Mouse (Mus musculus): ENCODE results near the gene Gtf2h5.

- TF ChIP-seq TCF12 (IDR thresholded peaks at IDR 0.05; ENCODE audit: insufficient read depth, poor library complexity, severe bottlenecking) (no peak), POLR2A (IDR thresholded peaks at IDR 0.05; ENCODE audit: insufficient read length, low read depth) (no peak), MYOG (IDR thresholded peaks at IDR 0.05; ENCODE audit: control insufficient read depth in 1 of 3, insufficient read depth in 1 of 3, insufficient read length in 2 of 3, low read depth in 2 of 3) (no peak), E2F4 (IDR thresholded peaks at IDR 0.05; ENCODE audit: insufficient read depth) (no peak), USF1 (IDR thresholded peaks at IDR 0.05; ENCODE audit: low read depth) (no peak), MAX (IDR thresholded peaks at IDR 0.05; ENCODE audit: low read depth) (no peak), REST (IDR thresholded peaks at IDR 0.05; ENCODE audit: insufficient read depth, insufficient read length) (no peak), TCF3 (IDR thresholded peaks at IDR 0.05; ENCODE audit: insufficient read length, low read depth) (no peak), CEBPB (IDR thresholded peaks at IDR 0.05; ENCODE audit: insufficient read depth, poor library complexity, severe bottlenecking) (no peak)
Measured at GRCm38 (mm10) chr17:6069866-6070265, 9.7 kb upstream of the Gtf2h5 start.
